Mouse (Mus musculus) stomach, embryonic 16.5 days (tissue): ENCODE measurements at regions not wholly inside any gene's neighbourhood (a gene's known extent, or its start where the extent isn't known, plus 50 kb on each side); places are given as distances from the start of the nearest gene placed in this dataset.

ENCODE experiments used
- ATAC-seq: fragments of 200-750 bp; cut with Nextera tagmentation; 2 replicates; pipeline ENCODE4 v1.8.0; 2017; ENCODE audit warnings: moderate number of reproducible peaks, moderate TSS enrichment; ENCODE audit not compliant: insufficient read depth, low FRiP score
- H3K27ac ChIP-seq: fragments of 300-500 bp; sonication (generic); 2 replicates; pipeline ENCODE4 v1.5.1; 2014; ENCODE audit warnings: low read length
- H3K27me3 ChIP-seq: fragments of 300-500 bp; sonication (generic); 2 replicates; pipeline ENCODE4 v1.6.1; 2014; ENCODE audit warnings: low read length, control low read depth, mixed read lengths; ENCODE audit not compliant: control insufficient read depth, insufficient read depth
- H3K36me3 ChIP-seq: fragments of 300-500 bp; sonication (generic); 2 replicates; pipeline ENCODE4 v1.6.1; 2014; ENCODE audit warnings: low read length; ENCODE audit not compliant: control insufficient read depth, insufficient read depth
- H3K4me1 ChIP-seq: fragments of 300-500 bp; sonication (generic); 2 replicates; pipeline ENCODE4 v1.6.1; 2014; ENCODE audit warnings: low read length, control low read depth, mixed read lengths; ENCODE audit not compliant: control insufficient read depth, insufficient read depth
- H3K4me2 ChIP-seq: fragments of 300-500 bp; sonication (generic); 2 replicates; pipeline ENCODE4 v1.6.1; 2014; ENCODE audit warnings: low read depth, low read length, mixed read lengths
- H3K4me3 ChIP-seq: fragments of 300-500 bp; sonication (generic); replicated peaks from 2 replicates; pipeline ENCODE4 v1.5.1; 2014; ENCODE audit warnings: mild to moderate bottlenecking, low read length
- H3K9ac ChIP-seq: fragments of 300-500 bp; sonication (generic); 2 replicates; pipeline ENCODE4 v1.6.1; 2014; ENCODE audit warnings: low read length
- H3K9me3 ChIP-seq: fragments of 300-500 bp; sonication (generic); replicated peaks from 2 replicates; pipeline ENCODE4 v1.6.1; 2016; ENCODE audit warnings: low read length, control low read depth; ENCODE audit not compliant: control insufficient read depth
- WGBS: fragments of 180-500 bp; shearing (Covaris S2); extraction: QIAGEN DNeasy Blood & Tissue Kit; methylation state at CpG from one replicate; pipeline ENCODE4 v1.1.7; 2014; 5-methylcytosine and 5-hydroxymethylcytosine counted together

DNA sequence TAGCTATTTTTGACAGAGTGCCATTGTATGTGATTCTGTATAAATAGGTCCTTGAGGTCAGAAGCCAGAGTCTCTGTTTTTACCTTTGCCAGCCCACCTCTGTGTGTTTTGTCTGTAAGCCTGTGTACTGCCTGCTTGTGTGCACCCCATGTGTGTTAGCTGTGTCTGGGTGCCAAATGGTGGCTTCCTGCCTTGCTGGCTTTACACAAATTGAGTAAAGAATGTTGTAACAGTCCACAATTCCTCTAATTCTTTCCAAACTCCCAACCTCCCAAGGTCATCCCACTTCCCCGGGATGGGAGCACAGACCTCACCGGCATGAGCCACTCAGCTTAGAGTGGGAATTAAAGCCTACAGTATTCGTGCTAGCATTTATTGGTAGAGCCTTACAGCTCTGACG is 125.5 kb upstream of the Slit3 start:
- no peak for ATAC-seq
- H3K9ac ChIP-seq = no peak overlapping the region
- no peak overlapping the region for H3K4me2 ChIP-seq
- no peaks in the 10 kb centered on the region for H3K9me3 ChIP-seq
- 74% methylated on average over 4 of the region's 4 CpGs for WGBS
- H3K27me3 ChIP-seq = no peaks in the 10 kb centered on the region
- H3K4me1 ChIP-seq = no peaks in the 10 kb centered on the region
- no peaks in the 10 kb centered on the region for H3K36me3 ChIP-seq
- H3K4me3 ChIP-seq = no peak overlapping the region
- H3K27ac ChIP-seq = no peak overlapping the region

DNA sequence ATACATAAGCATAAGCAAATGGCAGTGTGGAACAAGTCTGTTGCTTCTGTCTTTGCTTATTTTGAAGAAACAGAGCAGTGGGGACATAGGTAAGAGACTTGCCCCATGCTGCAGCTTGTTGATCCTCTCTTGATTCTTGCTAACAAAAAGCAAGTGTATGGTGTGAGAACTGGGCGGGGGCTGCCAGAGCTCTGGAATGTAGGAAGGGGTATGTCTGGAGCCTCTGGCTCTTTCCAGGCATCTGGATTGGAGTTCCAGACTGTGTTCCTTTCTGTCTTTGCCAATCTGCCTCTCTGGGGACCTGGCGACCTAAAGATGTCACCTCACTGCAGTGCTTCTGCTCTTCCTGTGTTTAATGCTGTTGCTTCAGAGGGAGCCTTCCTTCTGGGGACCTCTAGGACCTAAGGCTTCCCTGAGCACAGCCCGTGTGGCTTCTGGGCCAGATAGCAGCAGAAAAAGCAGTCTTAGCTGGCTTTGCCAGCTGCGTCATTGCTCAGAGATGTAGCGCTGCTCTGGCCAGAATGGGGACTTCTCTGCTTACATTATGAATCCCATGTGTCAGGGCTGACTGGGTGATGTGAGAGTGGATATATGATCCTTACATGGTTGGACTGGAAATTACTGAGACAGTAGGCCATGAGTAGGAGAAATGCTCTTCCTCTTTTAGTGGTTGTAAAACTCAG is 138.1 kb upstream of the Slit3 start:
- Histone ChIP-seq H3K9me3 (no peaks in the 10 kb centered on the region), H3K9ac (no peak overlapping the region), H3K27me3 (no peaks in the 10 kb centered on the region), H3K27ac (no peak overlapping the region), H3K4me1 (peaks cover 7% of the 10 kb centered on the region; the same call in 1 of the 2 replicates), H3K4me2 (no peak overlapping the region), H3K4me3 (no peak overlapping the region), H3K36me3 (no peaks in the 10 kb centered on the region)
- WGBS = 50% methylated on average over 5 of the region's 5 CpGs
- ATAC-seq = peak; percentile 66; the same call in 1 of the 2 replicates

DNA sequence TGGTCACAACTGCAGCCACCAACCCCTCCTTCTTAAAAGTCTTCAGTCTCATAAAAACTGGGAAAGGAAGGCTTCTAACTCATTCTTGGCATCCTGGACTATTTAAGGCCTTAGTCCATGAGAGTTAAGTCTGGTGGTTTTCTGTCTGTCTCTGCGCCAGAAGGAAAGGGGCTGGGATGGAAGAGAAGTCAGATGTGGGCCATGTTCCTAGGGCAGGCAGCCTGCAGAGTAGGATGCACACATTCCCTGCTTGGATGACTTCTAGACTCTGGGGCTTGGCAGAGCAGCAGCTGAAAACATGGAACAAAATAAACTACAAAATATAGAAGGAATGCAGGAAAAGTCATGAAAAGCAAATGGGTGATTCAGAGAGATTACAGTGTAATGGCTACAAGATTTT is 140.8 kb upstream of the Slit3 start:
- ATAC-seq = peak; percentile 35; the same call in 1 of the 2 replicates

DNA sequence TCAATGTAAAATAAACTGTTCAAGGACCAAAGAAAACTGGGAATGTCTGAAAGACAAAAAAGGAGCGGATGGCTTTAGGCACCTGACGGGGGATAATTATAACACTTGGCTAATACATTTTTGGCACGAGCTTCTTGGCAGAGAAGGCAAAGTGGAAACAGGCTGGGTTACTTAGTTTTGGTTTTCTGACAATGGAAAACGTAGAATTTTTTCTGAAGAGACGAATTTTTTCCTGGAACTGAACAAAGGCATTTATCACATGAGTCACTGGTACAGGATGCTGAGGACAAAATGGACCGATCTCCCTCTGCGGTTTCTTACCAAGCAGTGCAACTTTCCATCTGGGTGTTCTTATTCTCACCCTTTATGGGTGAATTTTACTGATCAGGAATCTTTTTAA is 143.2 kb upstream of the Slit3 start:
- H3K27ac ChIP-seq = no peak overlapping the region
- no peaks in the 10 kb centered on the region for H3K36me3 ChIP-seq
- H3K9ac ChIP-seq = no peak overlapping the region
- no peak overlapping the region for H3K4me2 ChIP-seq
- 64% methylated on average over 7 of the region's 7 CpGs for WGBS
- no peak overlapping the region for H3K4me3 ChIP-seq
- no peaks in the 10 kb centered on the region for H3K9me3 ChIP-seq
- no peak for ATAC-seq
- H3K27me3 ChIP-seq = no peaks in the 10 kb centered on the region
- peaks cover 23% of the 10 kb centered on the region for H3K4me1 ChIP-seq

More for the DNA sequence above, 140.8 kb upstream of the Slit3 start:
- no peak overlapping the region for H3K27ac ChIP-seq
- no peaks in the 10 kb centered on the region for H3K36me3 ChIP-seq
- no peaks in the 10 kb centered on the region for H3K9me3 ChIP-seq
- no peaks in the 10 kb centered on the region for H3K27me3 ChIP-seq
- no peak overlapping the region for H3K9ac ChIP-seq
- no peak overlapping the region for H3K4me2 ChIP-seq
- H3K4me3 ChIP-seq = no peak overlapping the region
- peaks cover 20% of the 10 kb centered on the region for H3K4me1 ChIP-seq
- 76% methylated on average over 1 of the region's 1 CpGs for WGBS

DNA sequence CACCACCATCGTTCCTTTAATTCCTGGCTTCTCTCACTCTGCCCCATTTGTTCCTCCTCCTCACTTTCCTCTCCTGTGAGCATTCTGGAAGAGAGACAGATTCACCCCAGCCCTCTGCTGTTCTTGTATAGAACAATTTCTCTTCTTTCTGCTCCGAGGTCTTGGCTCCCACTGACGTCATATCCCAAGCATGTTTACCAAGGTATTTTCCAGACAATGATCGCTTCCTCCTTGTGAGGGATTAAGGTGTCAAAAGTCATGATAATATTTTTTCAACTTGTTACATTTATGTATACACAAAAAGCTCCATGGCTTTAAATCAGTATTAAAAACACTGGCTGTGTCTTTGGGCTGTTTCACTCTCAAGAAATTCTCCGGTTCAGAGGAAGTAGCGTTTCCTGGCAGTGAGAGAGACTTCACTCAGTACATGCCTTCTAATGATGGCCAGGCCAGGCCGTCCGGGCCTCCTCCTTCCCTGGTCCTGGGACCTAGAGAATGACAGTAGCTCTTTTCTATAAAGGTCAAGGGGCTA is 142.4 kb upstream of the Spdl1 start:
- H3K27me3 ChIP-seq = no peaks in the 10 kb centered on the region
- peak; percentile 65; the same call in 1 of the 2 replicates for ATAC-seq
- H3K36me3 ChIP-seq = no peaks in the 10 kb centered on the region
- no peak overlapping the region for H3K4me2 ChIP-seq
- WGBS = 16% methylated on average over 8 of the region's 8 CpGs
- no peak overlapping the region for H3K9ac ChIP-seq
- peak overlapping the region; percentile 34; the same call in 1 of the 2 replicates for H3K27ac ChIP-seq
- no peak overlapping the region for H3K4me3 ChIP-seq
- no peaks in the 10 kb centered on the region for H3K9me3 ChIP-seq
- peaks cover 21% of the 10 kb centered on the region for H3K4me1 ChIP-seq

DNA sequence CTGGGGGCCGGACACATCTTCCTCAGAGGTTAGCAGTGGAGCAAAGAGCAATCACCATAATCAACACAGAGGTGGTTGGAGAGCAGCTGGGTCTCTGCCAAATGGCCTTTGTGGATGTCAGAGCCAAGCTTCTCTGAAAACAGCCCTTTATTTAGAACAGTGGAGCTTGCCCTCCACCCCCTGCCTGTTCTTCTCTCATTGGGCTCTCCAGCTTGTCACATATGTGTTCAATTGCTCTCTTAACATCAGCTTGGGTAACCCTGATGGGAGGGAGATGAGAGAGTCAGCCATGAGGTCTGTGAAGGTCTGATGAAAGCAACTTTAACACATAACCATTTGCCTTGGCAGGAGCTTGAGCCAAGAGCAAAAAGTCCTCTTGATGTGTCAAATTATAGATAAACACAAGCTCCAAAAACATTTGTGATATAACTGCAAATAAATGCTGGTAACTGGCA is 140.1 kb upstream of the Spdl1 start:
- no peak overlapping the region for H3K27ac ChIP-seq
- H3K9ac ChIP-seq = no peak overlapping the region
- ATAC-seq = peak; percentile 51; the same call in 1 of the 2 replicates
- no peak overlapping the region for H3K4me2 ChIP-seq
- 28% methylated on average over 1 of the region's 1 CpGs for WGBS
- no peak overlapping the region for H3K4me3 ChIP-seq
- H3K9me3 ChIP-seq = no peaks in the 10 kb centered on the region
- no peaks in the 10 kb centered on the region for H3K27me3 ChIP-seq
- peaks cover 21% of the 10 kb centered on the region for H3K4me1 ChIP-seq
- H3K36me3 ChIP-seq = no peaks in the 10 kb centered on the region

DNA sequence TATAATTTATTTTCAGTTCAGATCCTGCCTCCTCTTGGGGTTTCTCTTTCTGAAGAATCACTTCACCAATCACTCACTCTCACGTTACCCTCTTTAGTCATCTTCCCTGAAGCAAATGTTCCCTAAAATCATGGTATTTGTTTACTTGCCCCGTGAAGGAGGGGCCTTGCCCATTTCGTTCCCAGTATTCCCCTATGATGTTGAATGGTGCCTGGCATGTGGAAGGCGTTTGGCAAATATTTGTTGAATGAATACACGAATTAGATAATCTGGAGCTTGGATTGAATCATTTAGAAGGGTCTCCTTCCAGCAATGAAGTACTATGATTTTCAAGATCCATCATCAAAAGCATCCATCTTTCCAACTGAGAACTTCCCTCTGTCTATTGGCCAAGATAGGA is 139.6 kb upstream of the Spdl1 start:
- Histone ChIP-seq H3K27ac (no peak overlapping the region), H3K4me1 (peaks cover 21% of the 10 kb centered on the region), H3K9ac (no peak overlapping the region), H3K27me3 (no peaks in the 10 kb centered on the region), H3K4me3 (no peak overlapping the region), H3K36me3 (no peaks in the 10 kb centered on the region), H3K9me3 (no peaks in the 10 kb centered on the region), H3K4me2 (no peak overlapping the region)
- WGBS = 47% methylated on average over 5 of the region's 5 CpGs
- ATAC-seq = no peak

DNA sequence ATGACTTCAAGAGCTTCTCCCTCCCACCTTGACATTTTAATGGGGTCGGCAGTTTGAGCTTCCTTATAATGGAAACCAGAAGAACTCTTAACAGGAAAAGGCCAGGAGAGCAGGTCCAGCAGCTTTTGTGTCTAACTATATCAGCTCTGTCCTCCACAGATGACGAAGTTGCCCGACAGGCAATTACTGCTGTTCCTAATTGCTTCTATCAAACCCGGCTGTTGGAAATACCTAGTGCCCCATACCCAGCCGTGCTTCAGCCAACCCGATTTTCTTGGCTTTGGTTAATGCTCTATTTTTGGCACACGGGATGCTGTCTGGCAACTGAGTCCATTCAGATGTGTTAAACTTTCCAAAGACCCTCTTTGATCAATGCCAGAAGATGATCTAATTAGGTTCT is 125.8 kb upstream of the Spdl1 start:
- H3K9ac ChIP-seq = no peak overlapping the region
- 70% methylated on average over 7 of the region's 7 CpGs for WGBS
- no peak for ATAC-seq
- no peaks in the 10 kb centered on the region for H3K4me1 ChIP-seq
- no peaks in the 10 kb centered on the region for H3K36me3 ChIP-seq
- no peak overlapping the region for H3K27ac ChIP-seq
- no peak overlapping the region for H3K4me3 ChIP-seq
- H3K9me3 ChIP-seq = no peaks in the 10 kb centered on the region
- H3K4me2 ChIP-seq = no peak overlapping the region
- H3K27me3 ChIP-seq = no peaks in the 10 kb centered on the region

DNA sequence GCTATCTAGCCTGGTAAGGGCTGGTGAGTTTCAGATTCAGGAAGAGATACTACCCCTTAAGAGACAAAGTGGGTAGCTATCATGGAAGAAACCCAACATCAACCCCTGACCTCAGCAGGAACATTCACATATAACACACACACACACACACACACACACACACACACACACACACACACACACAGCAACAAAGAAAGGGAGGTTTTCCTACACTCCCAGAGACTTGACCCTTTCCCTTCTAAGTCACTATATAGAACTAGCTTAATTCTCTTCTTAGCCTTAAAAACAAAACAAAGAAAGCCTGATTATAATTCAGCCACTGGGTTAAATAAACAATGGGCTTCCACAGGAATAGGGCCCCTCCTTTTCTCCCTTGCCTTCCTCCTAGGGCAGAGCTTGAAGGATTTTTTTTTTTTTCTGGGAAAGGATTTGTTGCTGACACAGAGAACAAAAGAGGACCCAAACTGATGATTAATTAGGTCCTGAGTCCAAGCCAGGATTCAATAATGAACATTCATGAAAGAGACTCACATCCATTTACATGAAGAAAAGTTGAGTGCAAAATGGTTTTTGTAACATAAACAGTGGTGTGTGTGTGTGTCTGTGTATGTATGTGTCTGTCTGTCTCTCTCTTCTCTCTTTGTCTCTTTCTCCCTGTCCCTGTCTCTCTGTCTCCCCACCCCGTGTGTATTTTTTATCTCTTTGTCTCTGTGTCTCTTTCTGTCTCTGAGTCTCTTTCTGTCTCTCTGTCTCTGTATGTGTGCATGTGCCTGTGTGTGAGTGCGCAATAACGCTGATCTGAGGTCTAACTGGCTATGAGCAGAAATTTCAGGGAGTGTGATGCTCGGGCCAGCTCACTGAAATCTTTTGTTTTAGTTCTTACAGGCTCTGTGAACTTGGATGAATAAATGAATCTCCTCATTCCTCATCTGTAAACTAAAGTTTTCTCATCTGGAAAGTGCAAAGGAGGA is 108.3 kb upstream of the Spdl1 start:
- Histone ChIP-seq H3K27ac (no peak overlapping the region), H3K4me3 (no peak overlapping the region), H3K4me2 (no peak overlapping the region), H3K9me3 (no peaks in the 10 kb centered on the region), H3K27me3 (no peaks in the 10 kb centered on the region), H3K4me1 (no peaks in the 10 kb centered on the region), H3K36me3 (no peaks in the 10 kb centered on the region), H3K9ac (no peak overlapping the region)
- WGBS = 54% methylated on average over 4 of the region's 4 CpGs
- peak; percentile 58; the same call in 1 of the 2 replicates for ATAC-seq
